Mouse (Mus musculus): ENCODE measurements at regions not wholly inside any gene's neighbourhood (a gene's known extent, or its start where the extent isn't known, plus 50 kb on each side); places are given as distances from the start of the nearest gene placed in this dataset.

- H3K4me1 ChIP-seq (ENCODE audit: control insufficient read depth, insufficient read depth, low read length), result no peaks in the 10 kb centered on the region
Observed at GRCm38 (mm10) chr3:109224526-109224925, 101.6 kb downstream of the Slc25a24 start.

GRCm38 (mm10) chr3:109234275-109234674, 106.2 kb upstream of the Vav3 start:
- H3K27me3 ChIP-seq (ENCODE audit: control insufficient read depth, insufficient read depth, low read length), result no peaks in the 10 kb centered on the region
- H3K4me1 ChIP-seq (ENCODE audit: control insufficient read depth, insufficient read depth, low read length), result no peaks in the 10 kb centered on the region
- no peak overlapping the region for H3K27ac ChIP-seq (ENCODE audit: control insufficient read depth, insufficient read depth, low read depth, low read length)
- H3K36me3 ChIP-seq (ENCODE audit: control insufficient read depth, insufficient read depth, low read length), result no peaks in the 10 kb centered on the region
- H3K4me3 ChIP-seq (ENCODE audit: control insufficient read depth, low read depth, low read length), result no peak overlapping the region
- TF ChIP-seq POLR2A (IDR thresholded peaks at IDR 0.05; ENCODE audit: control insufficient read depth, low read depth, low read length), result no peak
- no peak for TF ChIP-seq CTCF (IDR thresholded peaks at IDR 0.05; ENCODE audit: control insufficient read depth, insufficient read depth, insufficient replicate concordance, low read depth, low read length)

More at GRCm38 (mm10) chr3:109224526-109224925, 101.6 kb downstream of the Slc25a24 start:
- Histone ChIP-seq H3K36me3 (ENCODE audit: control insufficient read depth, insufficient read depth, low read length) (no peaks in the 10 kb centered on the region), H3K27me3 (ENCODE audit: control insufficient read depth, insufficient read depth, low read length) (no peaks in the 10 kb centered on the region), H3K27ac (ENCODE audit: control insufficient read depth, insufficient read depth, low read depth, low read length) (no peak overlapping the region), H3K4me3 (ENCODE audit: control insufficient read depth, low read depth, low read length) (no peak overlapping the region)
- no peak for TF ChIP-seq CTCF (IDR thresholded peaks at IDR 0.05; ENCODE audit: control insufficient read depth, insufficient read depth, insufficient replicate concordance, low read depth, low read length)
- no peak for TF ChIP-seq POLR2A (IDR thresholded peaks at IDR 0.05; ENCODE audit: control insufficient read depth, low read depth, low read length)

- Histone ChIP-seq H3K4me3 (ENCODE audit: control insufficient read depth, low read depth, low read length) (no peak overlapping the region; the same call in 1 of the 2 replicates), H3K36me3 (ENCODE audit: control insufficient read depth, insufficient read depth, low read length) (no peaks in the 10 kb centered on the region), H3K4me1 (ENCODE audit: control insufficient read depth, insufficient read depth, low read length) (no peaks in the 10 kb centered on the region), H3K27me3 (ENCODE audit: control insufficient read depth, insufficient read depth, low read length) (no peaks in the 10 kb centered on the region), H3K27ac (ENCODE audit: control insufficient read depth, insufficient read depth, low read depth, low read length) (no peak overlapping the region)
- TF ChIP-seq CTCF (IDR thresholded peaks at IDR 0.05; ENCODE audit: control insufficient read depth, insufficient read depth, insufficient replicate concordance, low read depth, low read length) (no peak), POLR2A (IDR thresholded peaks at IDR 0.05; ENCODE audit: control insufficient read depth, low read depth, low read length) (no peak)
Observed at GRCm38 (mm10) chr3:109236918-109237317, 103.5 kb upstream of the Vav3 start.

- Histone ChIP-seq H3K4me1 (ENCODE audit: control insufficient read depth, insufficient read depth, low read length) (no peaks in the 10 kb centered on the region), H3K27ac (ENCODE audit: control insufficient read depth, insufficient read depth, low read depth, low read length) (no peak overlapping the region), H3K4me3 (ENCODE audit: control insufficient read depth, low read depth, low read length) (no peak overlapping the region), H3K27me3 (ENCODE audit: control insufficient read depth, insufficient read depth, low read length) (no peaks in the 10 kb centered on the region), H3K36me3 (ENCODE audit: control insufficient read depth, insufficient read depth, low read length) (no peaks in the 10 kb centered on the region)
- no peak for TF ChIP-seq CTCF (IDR thresholded peaks at IDR 0.05; ENCODE audit: control insufficient read depth, insufficient read depth, insufficient replicate concordance, low read depth, low read length)
- no peak for TF ChIP-seq POLR2A (IDR thresholded peaks at IDR 0.05; ENCODE audit: control insufficient read depth, low read depth, low read length)
Observed at GRCm38 (mm10) chr3:109243491-109243890, 97.0 kb upstream of the Vav3 start.

- no peak for TF ChIP-seq CTCF (IDR thresholded peaks at IDR 0.05; ENCODE audit: control insufficient read depth, insufficient read depth, insufficient replicate concordance, low read depth, low read length)
- Histone ChIP-seq H3K4me1 (ENCODE audit: control insufficient read depth, insufficient read depth, low read length) (no peaks in the 10 kb centered on the region), H3K27ac (ENCODE audit: control insufficient read depth, insufficient read depth, low read depth, low read length) (no peak overlapping the region)
Observed at GRCm38 (mm10) chr3:109248801-109249200, 91.7 kb upstream of the Vav3 start.

GRCm38 (mm10) chr3:109249359-109249758, 91.1 kb upstream of the Vav3 start:
- Histone ChIP-seq H3K4me3 (ENCODE audit: control insufficient read depth, low read depth, low read length) (no peak overlapping the region), H3K27me3 (ENCODE audit: control insufficient read depth, insufficient read depth, low read length) (no peaks in the 10 kb centered on the region), H3K27ac (ENCODE audit: control insufficient read depth, insufficient read depth, low read depth, low read length) (no peak overlapping the region), H3K4me1 (ENCODE audit: control insufficient read depth, insufficient read depth, low read length) (no peaks in the 10 kb centered on the region), H3K36me3 (ENCODE audit: control insufficient read depth, insufficient read depth, low read length) (no peaks in the 10 kb centered on the region)
- TF ChIP-seq CTCF (IDR thresholded peaks at IDR 0.05; ENCODE audit: control insufficient read depth, insufficient read depth, insufficient replicate concordance, low read depth, low read length) (no peak), POLR2A (IDR thresholded peaks at IDR 0.05; ENCODE audit: control insufficient read depth, low read depth, low read length) (no peak)

More at GRCm38 (mm10) chr3:109248801-109249200, 91.7 kb upstream of the Vav3 start:
- H3K27me3 ChIP-seq (ENCODE audit: control insufficient read depth, insufficient read depth, low read length), result no peaks in the 10 kb centered on the region
- no peak overlapping the region for H3K4me3 ChIP-seq (ENCODE audit: control insufficient read depth, low read depth, low read length)
- H3K36me3 ChIP-seq (ENCODE audit: control insufficient read depth, insufficient read depth, low read length), result no peaks in the 10 kb centered on the region

- Histone ChIP-seq H3K27me3 (ENCODE audit: control insufficient read depth, insufficient read depth, low read length) (no peaks in the 10 kb centered on the region), H3K4me1 (ENCODE audit: control insufficient read depth, insufficient read depth, low read length) (no peaks in the 10 kb centered on the region), H3K36me3 (ENCODE audit: control insufficient read depth, insufficient read depth, low read length) (no peaks in the 10 kb centered on the region), H3K4me3 (ENCODE audit: control insufficient read depth, low read depth, low read length) (no peak overlapping the region), H3K27ac (ENCODE audit: control insufficient read depth, insufficient read depth, low read depth, low read length) (no peak overlapping the region)
- TF ChIP-seq CTCF (IDR thresholded peaks at IDR 0.05; ENCODE audit: control insufficient read depth, insufficient read depth, insufficient replicate concordance, low read depth, low read length) (no peak), POLR2A (IDR thresholded peaks at IDR 0.05; ENCODE audit: control insufficient read depth, low read depth, low read length) (no peak)
Observed at GRCm38 (mm10) chr3:109249989-109250388, 90.5 kb upstream of the Vav3 start.

- TF ChIP-seq POLR2A (IDR thresholded peaks at IDR 0.05; ENCODE audit: control insufficient read depth, low read depth, low read length) (no peak), CTCF (IDR thresholded peaks at IDR 0.05; ENCODE audit: control insufficient read depth, insufficient read depth, insufficient replicate concordance, low read depth, low read length) (no peak)
- Histone ChIP-seq H3K36me3 (ENCODE audit: control insufficient read depth, insufficient read depth, low read length) (no peaks in the 10 kb centered on the region), H3K27ac (ENCODE audit: control insufficient read depth, insufficient read depth, low read depth, low read length) (no peak overlapping the region), H3K27me3 (ENCODE audit: control insufficient read depth, insufficient read depth, low read length) (no peaks in the 10 kb centered on the region), H3K4me3 (ENCODE audit: control insufficient read depth, low read depth, low read length) (peak overlapping the region; percentile 39; the same call in 1 of the 2 replicates), H3K4me1 (ENCODE audit: control insufficient read depth, insufficient read depth, low read length) (no peaks in the 10 kb centered on the region)
Observed at GRCm38 (mm10) chr3:109251716-109252115, 88.7 kb upstream of the Vav3 start.
